Mouse (Mus musculus) A20 (cell line): ENCODE data around the gene Slc28a3.
A peak's percentile ranks its signal among the peaks of the same experiment; 100 is the strongest.

Experiments used
- DNase-seq: peaks from one replicate; pipeline ENCODE4 v3.0.0-alpha.2; 2011; ENCODE audit warnings: low read depth, low spot score

Gene Slc28a3

DNA sequence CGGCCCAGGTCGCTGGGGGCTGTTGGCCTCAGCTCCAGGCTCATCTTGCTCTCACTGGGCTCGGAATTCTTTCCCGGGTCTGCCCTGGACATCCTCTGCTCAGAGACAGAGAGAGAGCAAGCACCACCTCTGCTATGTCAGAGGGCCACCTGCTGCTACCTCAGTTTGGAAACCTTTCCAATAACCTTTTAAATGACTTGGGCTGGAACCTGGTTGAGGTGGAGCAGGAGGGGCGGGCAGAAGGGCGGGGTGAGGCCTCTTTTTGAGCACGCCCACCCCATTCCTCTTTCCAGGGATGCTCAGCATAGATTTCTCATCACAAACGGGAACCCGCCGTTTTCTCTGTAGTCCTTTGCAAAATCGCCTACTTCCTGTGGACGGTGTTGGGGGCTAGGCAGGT, at the start of gene Slc28a3:
TSS of gene Slc28a3 (minus strand) at position 162 of the 400 bp plus-strand sequence.
- DNase-seq: no peak

DNA sequence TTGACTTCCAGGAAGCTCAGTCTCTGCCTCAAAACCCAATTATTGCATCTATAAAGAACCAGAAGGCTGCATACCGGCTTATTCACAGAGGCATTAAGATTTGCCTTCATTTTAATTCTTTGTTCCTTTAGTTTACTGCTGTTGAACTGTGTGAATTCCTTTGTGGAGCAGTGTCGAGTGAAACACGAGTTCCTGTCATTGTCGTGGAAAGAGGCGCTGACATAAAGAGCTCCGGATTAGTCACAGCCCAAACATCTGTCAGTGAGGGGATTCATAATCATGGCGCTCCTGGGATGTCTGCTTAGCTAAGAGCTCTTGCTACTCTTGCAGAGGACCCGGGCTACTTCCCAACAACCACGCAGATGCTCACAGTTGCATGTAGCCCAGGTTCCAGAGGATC, 47.3 kb upstream of the Slc28a3 start:
- DNase-seq: no peak

DNA sequence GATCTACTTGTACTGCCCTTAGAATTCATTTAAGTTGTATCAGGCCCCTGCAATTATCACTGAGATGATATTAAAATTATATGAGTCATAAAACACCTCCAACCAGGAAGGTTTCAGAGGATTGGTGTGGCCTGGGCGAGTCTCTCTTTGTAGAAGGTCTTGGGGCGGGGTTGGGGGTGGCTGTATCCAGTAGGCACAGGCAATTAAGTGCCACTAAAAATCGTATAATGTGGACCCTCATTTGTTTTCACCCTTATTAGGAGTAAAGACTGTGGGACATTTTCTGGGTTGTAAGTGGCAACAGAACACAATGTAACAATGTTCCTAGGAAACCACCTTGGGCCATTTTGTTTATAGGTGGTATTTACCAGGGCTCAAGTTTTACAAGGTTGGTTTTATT, 46.2 kb upstream of the Slc28a3 start:
- DNase-seq: no peak

GRCm38 (mm10) chr13:58655552-58655951, 44.9 kb upstream of the Slc28a3 start:
- peak; percentile 14 for DNase-seq

DNA sequence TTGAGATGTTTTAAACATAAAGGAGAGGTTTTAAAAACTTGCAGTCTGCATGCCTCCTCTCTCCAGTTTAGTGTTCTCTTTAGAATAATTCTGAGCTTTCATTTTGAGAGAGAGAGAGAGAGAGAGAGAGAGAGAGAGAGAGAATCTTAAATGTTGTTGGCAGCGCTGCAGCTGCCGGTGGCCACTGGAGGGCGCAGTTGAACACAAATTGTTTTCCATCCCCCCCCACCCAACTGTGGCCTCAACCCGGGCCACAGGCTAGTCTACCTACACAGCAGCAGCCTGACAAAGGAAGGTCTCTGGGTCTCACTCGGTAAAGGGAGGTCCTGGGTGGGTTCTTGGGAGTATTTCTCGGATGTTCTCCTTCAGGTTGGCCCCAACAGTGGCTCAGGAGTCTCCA, 29.7 kb upstream of the Slc28a3 start:
- DNase-seq: peak; percentile 59

GRCm38 (mm10) chr13:58638950-58639349, 28.3 kb upstream of the Slc28a3 start:
- peak; percentile 41 for DNase-seq

DNA sequence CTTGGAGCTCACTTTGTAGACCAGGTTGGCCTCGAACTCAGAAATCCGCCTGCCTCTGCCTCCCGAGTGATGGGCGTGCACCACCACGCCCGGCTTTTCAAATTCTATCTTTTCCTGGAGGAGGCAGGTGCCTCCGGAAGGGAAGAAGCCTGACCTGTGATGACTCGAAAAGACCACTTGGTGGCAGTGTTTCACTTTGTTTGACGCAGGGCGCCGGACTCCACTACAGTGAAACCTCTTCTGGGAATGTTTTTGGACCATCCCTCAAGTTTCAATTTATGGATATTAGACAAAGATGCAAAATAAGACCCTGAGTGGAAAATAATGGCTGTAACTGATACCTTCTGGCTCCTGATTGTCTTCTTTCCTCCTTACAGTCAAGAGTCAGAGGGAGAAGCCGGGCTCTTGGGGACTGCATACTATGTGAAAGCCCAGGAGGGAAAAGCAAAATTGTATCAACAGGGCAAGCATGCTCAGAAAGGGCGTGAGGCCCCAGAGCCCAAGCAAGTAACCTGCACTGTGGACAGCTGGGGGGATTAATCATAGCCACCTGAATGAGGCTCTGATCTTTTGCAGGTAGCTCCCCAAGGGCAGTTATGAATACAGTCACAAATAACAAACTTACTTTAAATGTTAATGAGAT, 26.8 kb upstream of the Slc28a3 start:
- DNase-seq: peak; percentile 58

GRCm38 (mm10) chr13:58633887-58634286, 23.2 kb upstream of the Slc28a3 start:
- DNase-seq: no peak

DNA sequence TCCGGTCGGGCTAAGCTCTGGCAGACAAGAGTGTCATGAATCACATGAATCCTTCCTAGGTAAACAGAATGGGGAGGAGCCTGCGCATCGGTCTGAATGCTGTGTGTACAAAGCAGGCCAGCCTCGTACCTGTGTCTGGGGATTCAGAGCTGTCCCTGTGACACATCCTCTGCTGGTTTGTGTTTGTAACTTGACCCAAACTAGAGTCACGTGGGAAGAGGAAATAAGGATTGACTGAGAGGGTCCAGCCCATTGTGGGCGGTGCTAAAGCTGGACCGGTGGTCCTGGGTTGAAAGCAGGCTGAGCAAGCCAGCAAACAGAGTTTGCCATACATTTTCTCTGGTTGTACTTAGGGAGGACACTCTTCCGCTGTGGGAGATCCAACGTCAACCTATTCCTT, 20.1 kb upstream of the Slc28a3 start:
- DNase-seq: no peak

DNA sequence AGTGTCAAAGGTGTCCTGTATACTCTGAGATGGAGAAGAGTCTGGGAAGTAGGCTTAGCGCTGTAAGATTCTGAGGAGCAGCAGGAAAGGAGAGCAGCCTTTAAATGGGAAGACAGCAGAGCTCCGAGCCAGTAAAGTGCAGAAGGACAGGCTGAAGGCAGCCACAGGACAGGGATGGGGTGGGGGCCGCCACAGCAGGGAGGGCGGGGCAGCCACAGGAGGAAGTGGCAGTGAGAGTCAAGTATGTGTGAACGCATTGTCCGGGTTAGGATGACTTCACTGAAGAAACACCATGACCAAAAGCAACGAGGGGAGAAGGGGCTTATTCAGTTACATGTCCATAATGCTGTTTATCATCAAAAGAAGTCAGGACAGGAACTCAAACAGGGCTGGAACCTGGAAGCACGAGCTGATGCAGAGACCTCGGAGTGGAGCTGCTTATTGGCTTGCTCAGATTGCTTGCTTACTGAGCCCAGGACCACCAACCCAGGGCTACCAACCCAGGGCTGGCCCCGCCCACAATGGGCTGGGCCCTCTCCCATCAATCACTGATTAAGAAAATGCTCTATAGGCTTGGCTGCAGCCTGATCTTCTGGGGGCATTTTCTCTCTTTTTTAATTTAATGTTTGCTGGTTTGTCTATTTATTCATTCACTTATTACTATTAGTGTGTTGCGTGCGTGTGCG, 18.8 kb upstream of the Slc28a3 start:
- no peak for DNase-seq

- DNase-seq: peak; percentile 52
Measured at GRCm38 (mm10) chr13:58622647-58623046, 12.0 kb upstream of the Slc28a3 start.

GRCm38 (mm10) chr13:58619301-58619700, 8.6 kb upstream of the Slc28a3 start:
- no peak for DNase-seq

GRCm38 (mm10) chr13:58610059-58610458, 618 bp downstream of the Slc28a3 start:
- DNase-seq: no peak

DNA sequence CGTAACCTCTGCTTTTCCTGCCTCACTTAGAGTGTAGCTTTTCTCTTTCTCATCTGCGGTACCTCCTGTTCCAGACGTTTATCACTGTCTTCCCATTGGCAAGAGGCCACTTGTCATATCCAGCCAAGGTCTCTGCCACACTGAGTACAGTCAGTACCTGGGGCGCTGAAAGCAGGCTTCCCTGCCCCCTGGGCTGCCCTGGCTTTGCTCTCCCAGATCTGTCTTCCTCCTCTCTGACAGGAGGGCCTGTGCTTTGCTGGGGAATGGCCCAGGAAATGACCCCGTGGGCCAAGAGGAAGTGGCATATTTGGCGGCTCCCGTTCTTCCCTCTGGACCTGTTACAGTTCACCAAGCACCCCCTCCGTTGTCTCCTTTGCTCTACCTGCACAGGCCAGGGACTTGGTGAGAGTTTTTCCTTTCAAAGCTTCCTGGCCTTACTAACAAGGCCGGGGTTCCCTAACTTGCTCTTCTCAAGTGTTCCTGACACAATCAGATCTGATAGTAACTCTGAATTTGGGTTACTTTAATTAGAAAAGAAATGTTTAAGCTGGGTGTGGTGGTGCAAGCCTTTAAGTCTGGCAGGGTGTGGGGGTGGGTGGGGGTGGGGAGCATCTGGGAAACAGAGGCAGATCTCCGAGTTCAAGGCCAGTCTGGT, 9.3 kb downstream of the Slc28a3 start:
- DNase-seq: no peak

DNA sequence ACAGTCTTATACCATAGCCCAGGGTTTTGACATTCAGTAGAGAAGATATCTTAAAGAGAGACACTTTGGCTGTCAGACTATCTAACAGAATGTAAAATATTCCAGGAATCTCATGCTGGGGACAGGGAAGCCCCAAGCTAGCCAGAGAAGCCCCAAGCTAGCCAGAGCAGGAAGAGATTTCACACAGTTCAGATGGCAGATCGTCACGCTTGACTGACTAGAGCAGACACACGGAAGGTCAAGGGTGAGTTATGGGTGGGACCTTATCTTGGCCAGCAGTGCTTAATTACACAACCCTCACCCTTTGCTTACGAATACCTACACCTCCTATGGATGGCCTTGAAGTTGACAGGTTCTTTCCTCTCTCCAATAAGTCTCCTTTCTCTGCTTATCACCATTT, 12.1 kb downstream of the Slc28a3 start:
- peak; percentile 65 for DNase-seq

DNA sequence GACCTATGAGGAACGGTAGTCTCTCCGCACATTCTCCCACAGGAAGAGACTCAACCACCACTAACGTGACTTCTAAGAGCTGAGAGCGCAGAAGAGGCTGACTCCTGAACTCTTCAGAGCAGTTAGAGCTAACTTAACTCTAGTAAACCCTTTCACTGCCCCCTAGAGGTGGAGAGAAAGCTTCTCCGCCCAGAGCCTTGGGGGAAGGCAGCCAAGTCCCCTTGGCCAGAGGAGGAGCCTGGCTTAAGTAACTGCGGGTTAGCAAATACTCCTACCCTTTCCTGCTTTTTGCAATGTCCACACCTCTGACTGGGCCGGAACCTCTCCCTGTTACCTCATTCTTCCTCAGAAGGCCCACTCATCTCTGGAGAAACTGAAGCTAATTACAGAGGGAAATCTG, 17.5 kb downstream of the Slc28a3 start:
- DNase-seq: peak; percentile 56

GRCm38 (mm10) chr13:58591912-58592311, 18.8 kb downstream of the Slc28a3 start:
- no peak for DNase-seq

GRCm38 (mm10) chr13:58590630-58591029, 20.0 kb downstream of the Slc28a3 start:
- peak; percentile 70 for DNase-seq

- DNase-seq: peak; percentile 87
Measured at GRCm38 (mm10) chr13:58589517-58589858, 21.2 kb downstream of the Slc28a3 start.

DNA sequence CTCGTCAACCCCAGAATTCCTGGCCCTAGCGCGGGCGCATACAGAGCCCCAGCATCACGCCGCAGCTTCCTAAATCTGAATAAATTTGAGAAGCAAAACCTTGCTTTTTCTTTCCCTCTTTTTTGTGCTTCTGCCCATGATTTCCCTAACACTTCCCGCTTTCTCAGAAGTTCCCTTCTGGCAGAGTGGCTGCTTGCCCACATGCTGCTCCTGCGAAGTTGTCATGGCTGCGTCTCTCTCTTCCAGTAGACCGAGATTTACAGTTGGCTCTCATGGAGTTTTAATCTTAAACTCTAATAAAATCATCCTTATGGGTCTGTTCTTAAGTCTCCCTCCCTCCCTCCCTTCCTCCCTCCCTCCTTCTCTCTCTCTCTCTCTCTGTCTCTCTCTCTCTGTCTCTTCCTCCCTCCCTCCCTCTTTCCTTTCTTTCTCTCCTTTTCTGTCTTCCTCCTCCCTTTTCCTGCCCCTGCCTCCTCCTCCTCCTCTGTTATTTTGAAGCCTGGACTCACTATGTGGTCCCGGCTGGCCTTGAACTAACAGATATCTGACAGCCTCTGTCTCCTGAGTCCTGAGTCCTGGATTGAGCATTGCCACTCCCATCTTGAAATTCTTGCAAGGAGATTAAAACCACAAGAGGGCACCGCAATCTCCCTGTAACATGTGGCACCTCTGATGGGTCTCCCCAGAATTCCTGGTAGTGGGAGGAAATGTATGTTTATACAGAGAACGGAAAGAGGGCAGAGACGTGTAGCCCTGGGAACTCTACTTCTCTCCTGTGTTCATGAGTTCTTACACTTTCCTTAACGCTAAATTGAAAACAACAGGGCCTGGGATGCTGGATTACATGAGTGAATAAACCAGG, 21.8 kb downstream of the Slc28a3 start:
- no peak for DNase-seq

DNA sequence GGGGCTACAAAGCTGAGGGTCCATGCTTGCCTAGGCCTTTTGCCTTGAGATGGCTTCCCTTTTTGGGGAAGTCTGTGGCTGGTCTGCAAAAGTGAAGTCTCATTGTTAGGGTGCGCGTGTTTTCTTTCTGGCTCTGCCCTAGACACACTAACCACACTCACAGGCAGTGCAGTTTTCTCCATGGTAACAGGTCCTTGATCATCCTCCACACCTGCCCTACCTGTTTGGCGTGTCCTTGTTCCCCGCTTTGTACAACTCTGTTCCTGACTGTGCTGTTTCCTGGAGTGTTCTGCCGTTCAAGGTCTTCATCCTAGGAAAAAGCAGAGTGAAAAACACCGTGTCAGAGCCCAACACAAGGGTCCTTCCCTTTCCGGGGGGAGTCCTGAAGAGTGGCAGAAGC, 22.7 kb downstream of the Slc28a3 start:
- DNase-seq: no peak

GRCm38 (mm10) chr13:58566181-58566580, 44.5 kb downstream of the Slc28a3 start:
- DNase-seq: no peak
